In genomic region chr6:52182793-52183192, GRCm38 (mm10) we compare ENCODE assay signal across 16 mouse cellular contexts. TPM values are rescaled to one million over a fixed set of nuclear protein-coding genes. Genes with fewer than 3 reads are reported as not detected.
DNase-seq lines count a peak whose midpoint lies in the region; ATAC-seq lines count a peak whose summit lies in the region.
"Had no signal": no experiment of that assay in that cellular context is flagged by ENCODE, and none has a peak within 500 bp of the region (broad histone marks: within the 10 kb centered on the region; RNA-seq: fewer than 3 reads in every experiment).

No protein-coding gene starts in this region.

- H3K9me3 ChIP-seq in kidney, embryonic 16.5 days (ENCODE audit: low read length): no peaks in the 10 kb centered on the region
- no peaks in the 10 kb centered on the region for H3K9me3 ChIP-seq in hindbrain, embryonic 16.5 days (ENCODE audit: control insufficient read depth, low read length)
- H3K9me3 ChIP-seq in neural tube, embryonic 14.5 days (ENCODE audit: control insufficient read depth, low read length): no peaks in the 10 kb centered on the region
- H3K9me3 ChIP-seq: embryonic facial prominence, embryonic 13.5 days; forebrain, embryonic 13.5 days had no signal

- H3K4me1 ChIP-seq in kidney, embryonic 16.5 days (ENCODE audit: insufficient read depth, low read length): peaks cover 99% of the 10 kb centered on the region
- H3K4me1 ChIP-seq in hindbrain, embryonic 16.5 days (ENCODE audit: control insufficient read depth, insufficient read depth, low read depth, low read length): no peaks in the 10 kb centered on the region; the same call in 1 of the 2 replicates
- peaks cover 64% of the 10 kb centered on the region for H3K4me1 ChIP-seq in neural tube, embryonic 14.5 days (ENCODE audit: control insufficient read depth, insufficient read depth, low read length)
- H3K4me1 ChIP-seq: embryonic facial prominence, embryonic 13.5 days; forebrain, embryonic 13.5 days had no signal

- ATAC-seq in kidney, embryonic 16.5 days (ENCODE audit: low FRiP score, low TSS enrichment): no peak
- no peak for ATAC-seq in hindbrain, embryonic 16.5 days
- ATAC-seq in neural tube, embryonic 14.5 days (ENCODE audit: low read depth): no peak
- ATAC-seq: forebrain, embryonic 13.5 days had no signal

- DNase-seq in kidney, adult 18-20 months: no peak
- DNase-seq in embryo, embryonic 10.5 days (ENCODE audit: low spot score): peak; percentile 72
- DNase-seq in urinary bladder, postnatal 10 days (ENCODE audit: low spot score): no peak
- DNase-seq in MN1 (ENCODE audit: low spot score): no peak
- DNase-seq: cerebellum, adult 8-10 months; heart, adult 2 months; heart, postnatal 10 days; retina, postnatal 1 day had no signal

- peak overlapping the region; percentile 32 for H3K4me2 ChIP-seq in kidney, embryonic 16.5 days (replicated peaks; ENCODE audit: low read depth, low read length)
- peak overlapping the region; percentile 38 for H3K4me2 ChIP-seq in hindbrain, embryonic 16.5 days (ENCODE audit: low read length)
- no peak overlapping the region for H3K4me2 ChIP-seq in neural tube, embryonic 14.5 days (ENCODE audit: low read depth, low read length)
- H3K4me2 ChIP-seq: embryonic facial prominence, embryonic 13.5 days; forebrain, embryonic 13.5 days had no signal

- H3K27me3 ChIP-seq in kidney, embryonic 16.5 days (ENCODE audit: insufficient read depth, low read length): no peaks in the 10 kb centered on the region
- peaks cover 49% of the 10 kb centered on the region for H3K27me3 ChIP-seq in hindbrain, embryonic 16.5 days (replicated peaks; ENCODE audit: control insufficient read depth, insufficient read depth, low read length)
- H3K27me3 ChIP-seq in neural tube, embryonic 14.5 days (ENCODE audit: control insufficient read depth, insufficient read depth, low read length): no peaks in the 10 kb centered on the region

- peak overlapping the region; percentile 55 for H3K9ac ChIP-seq in kidney, embryonic 16.5 days (replicated peaks; ENCODE audit: low read length)
- peak overlapping the region; percentile 41 for H3K9ac ChIP-seq in hindbrain, embryonic 16.5 days (ENCODE audit: low read depth, low read length)
- H3K9ac ChIP-seq in neural tube, embryonic 14.5 days (replicated peaks; ENCODE audit: low read depth, low read length): no peak overlapping the region
- H3K9ac ChIP-seq: embryonic facial prominence, embryonic 13.5 days; forebrain, embryonic 13.5 days; liver, embryonic 14.5 days had no signal

- 21% methylated on average over 1 of the region's 1 CpGs for WGBS in kidney, embryonic 16.5 days
- WGBS in hindbrain, embryonic 16.5 days: 22% methylated on average over 1 of the region's 1 CpGs
- 19% methylated on average over 1 of the region's 1 CpGs for WGBS in neural tube, embryonic 14.5 days

- no peak overlapping the region for H3K4me3 ChIP-seq in kidney, embryonic 16.5 days (ENCODE audit: low read length)
- H3K4me3 ChIP-seq in hindbrain, embryonic 16.5 days (ENCODE audit: low read length): no peak overlapping the region; the same call in 1 of the 2 replicates
- no peak overlapping the region for H3K4me3 ChIP-seq in neural tube, embryonic 14.5 days (ENCODE audit: low read depth, low read length)
- H3K4me3 ChIP-seq: embryonic facial prominence, embryonic 13.5 days; forebrain, embryonic 13.5 days; heart, adult 2 months; myocyte had no signal

- peak overlapping the region; percentile 97 for H3K27ac ChIP-seq in kidney, embryonic 16.5 days (ENCODE audit: low read length)
- peak overlapping the region; percentile 75 for H3K27ac ChIP-seq in hindbrain, embryonic 16.5 days (ENCODE audit: low read depth, low read length)
- peak overlapping the region; percentile 44; the same call in 1 of the 2 replicates for H3K27ac ChIP-seq in neural tube, embryonic 14.5 days (ENCODE audit: low read depth, low read length)
- H3K27ac ChIP-seq: embryonic facial prominence, embryonic 13.5 days; forebrain, embryonic 13.5 days; heart, adult 2 months; liver, embryonic 14.5 days had no signal

- H3K36me3 ChIP-seq in kidney, embryonic 16.5 days (ENCODE audit: insufficient read depth, low read length): no peaks in the 10 kb centered on the region; the same call in 1 of the 2 replicates
- no peaks in the 10 kb centered on the region for H3K36me3 ChIP-seq in hindbrain, embryonic 16.5 days (ENCODE audit: control insufficient read depth, insufficient read depth, low read length)
- H3K36me3 ChIP-seq in neural tube, embryonic 14.5 days (ENCODE audit: control insufficient read depth, insufficient read depth, low read length): peaks cover 8% of the 10 kb centered on the region; the same call in 1 of the 2 replicates
- H3K36me3 ChIP-seq: embryonic facial prominence, embryonic 13.5 days had no signal

RNA-seq across cellular contexts. Expression of gene 5730596B20Rik, which starts 5.5 kb away (rescaled TPM):
- 1.7 and 2.5 TPM in 2 replicates for polyA plus RNA-seq in kidney, embryonic 16.5 days (2015; fragmentation: Nextera tagmentation; extraction: Ambion mirVana)
- polyA plus RNA-seq in hindbrain, embryonic 16.5 days (2015; fragmentation: Nextera tagmentation; extraction: Ambion mirVana): 3.4 and 3.6 TPM in 2 replicates
- polyA plus RNA-seq in neural tube, embryonic 14.5 days (2014; fragmentation: Nextera tagmentation; extraction: Ambion mirVana): 1.8 and 2.2 TPM in 2 replicates
- polyA plus RNA-seq: forebrain, embryonic 13.5 days; heart, adult 2 months; spleen, adult 2 months had no signal

RNA-seq across cellular contexts. Expression of gene Hoxa4, which starts 8.8 kb away (rescaled TPM):
- polyA plus RNA-seq in kidney, embryonic 16.5 days (2015; fragmentation: Nextera tagmentation; extraction: Ambion mirVana): 1.2 and 1.4 TPM in 2 replicates
- polyA plus RNA-seq in hindbrain, embryonic 16.5 days (2015; fragmentation: Nextera tagmentation; extraction: Ambion mirVana): 5.6 and 8.8 TPM in 2 replicates
- polyA plus RNA-seq in neural tube, embryonic 14.5 days (2014; fragmentation: Nextera tagmentation; extraction: Ambion mirVana): 1.6 and 2.7 TPM in 2 replicates
- polyA plus RNA-seq: forebrain, embryonic 13.5 days had no signal

RNA-seq across cellular contexts. Expression of gene Hoxa2, which starts 18.2 kb away (rescaled TPM):
- 2.1 and 2.6 TPM in 2 replicates for polyA plus RNA-seq in kidney, embryonic 16.5 days (2015; fragmentation: Nextera tagmentation; extraction: Ambion mirVana)
- polyA plus RNA-seq in hindbrain, embryonic 16.5 days (2015; fragmentation: Nextera tagmentation; extraction: Ambion mirVana): 20.3 and 22.5 TPM in 2 replicates
- 7.0 and 8.8 TPM in 2 replicates for polyA plus RNA-seq in neural tube, embryonic 14.5 days (2014; fragmentation: Nextera tagmentation; extraction: Ambion mirVana)
- polyA plus RNA-seq: forebrain, embryonic 13.5 days had no signal

RNA-seq across cellular contexts. Expression of gene Hoxa5, which starts 21.6 kb away (rescaled TPM):
- polyA plus RNA-seq in kidney, embryonic 16.5 days (2015; fragmentation: Nextera tagmentation; extraction: Ambion mirVana): 9.0 and 9.5 TPM in 2 replicates
- polyA plus RNA-seq in hindbrain, embryonic 16.5 days (2015; fragmentation: Nextera tagmentation; extraction: Ambion mirVana): 85.9 and 106 TPM in 2 replicates
- 20.9 and 30.6 TPM in 2 replicates for polyA plus RNA-seq in neural tube, embryonic 14.5 days (2014; fragmentation: Nextera tagmentation; extraction: Ambion mirVana)
- polyA plus RNA-seq: forebrain, embryonic 13.5 days had no signal

RNA-seq across cellular contexts. Expression of gene Hoxa1, which starts 24.7 kb away (rescaled TPM):
- 0.81 and 0.82 TPM in 2 replicates for polyA plus RNA-seq in kidney, embryonic 16.5 days (2015; fragmentation: Nextera tagmentation; extraction: Ambion mirVana)
- polyA plus RNA-seq in hindbrain, embryonic 16.5 days (2015; fragmentation: Nextera tagmentation; extraction: Ambion mirVana): 1.8 and 2.0 TPM in 2 replicates
- 0.76 and 0.92 TPM in 2 replicates for polyA plus RNA-seq in neural tube, embryonic 14.5 days (2014; fragmentation: Nextera tagmentation; extraction: Ambion mirVana)
- polyA plus RNA-seq: forebrain, embryonic 13.5 days had no signal

Comparison
In these comparisons a context has a peak if more than half of its experiments do, and no peak if none do; other contexts are left out.
1. H3K27ac ChIP-seq: peak in every context shown above with its lines; median percentile 97 in kidney, embryonic 16.5 days; 75 in hindbrain, embryonic 16.5 days; 44 in neural tube, embryonic 14.5 days.